Mouse (Mus musculus) cerebellum, adult 9-11 months (tissue): ENCODE measurements at regions not wholly inside any gene's neighbourhood (a gene's known extent, or its start where the extent isn't known, plus 50 kb on each side); places are given as distances from the start of the nearest gene placed in this dataset.
A peak's percentile ranks its signal among the peaks of the same experiment; 100 is the strongest.

Experiments
- DNase-seq: peaks from one replicate; pipeline ENCODE4 v3.0.0; 2022

- DNase-seq: peak; percentile 42
Observed at GRCm38 (mm10) chr4:9218380-9218779, 979.5 kb upstream of the Car8 start.

- DNase-seq: no peak
Observed at GRCm38 (mm10) chr4:9208606-9209005, 969.8 kb upstream of the Car8 start.

GRCm38 (mm10) chr4:9200012-9200411, 961.2 kb upstream of the Car8 start:
- DNase-seq: no peak

GRCm38 (mm10) chr4:9196435-9196834, 957.6 kb upstream of the Car8 start:
- no peak for DNase-seq

- no peak for DNase-seq
Observed at GRCm38 (mm10) chr4:9193121-9193520, 954.3 kb upstream of the Car8 start.

GRCm38 (mm10) chr4:9185156-9185875, 946.5 kb upstream of the Car8 start:
- peak; percentile 58 for DNase-seq

- peak; percentile 40 for DNase-seq
Observed at GRCm38 (mm10) chr4:9184451-9185121, 945.7 kb upstream of the Car8 start.

GRCm38 (mm10) chr4:9174365-9174764, 935.5 kb upstream of the Car8 start:
- DNase-seq: no peak

GRCm38 (mm10) chr4:9162374-9162773, 923.5 kb upstream of the Car8 start:
- no peak for DNase-seq

- no peak for DNase-seq
Observed at GRCm38 (mm10) chr4:9161814-9162133, 922.9 kb upstream of the Car8 start.

- no peak for DNase-seq
Observed at GRCm38 (mm10) chr4:9161068-9161813, 922.4 kb upstream of the Car8 start.

- no peak for DNase-seq
Observed at GRCm38 (mm10) chr4:9147732-9148131, 908.9 kb upstream of the Car8 start.

- DNase-seq: no peak
Observed at GRCm38 (mm10) chr4:9144226-9145215, 905.7 kb upstream of the Car8 start.

GRCm38 (mm10) chr4:9143087-9143486, 904.2 kb upstream of the Car8 start:
- no peak for DNase-seq

- DNase-seq: no peak
Observed at GRCm38 (mm10) chr4:9141946-9142683, 903.3 kb upstream of the Car8 start.

- peak; percentile 63 for DNase-seq
Observed at GRCm38 (mm10) chr4:9140691-9141090, 901.9 kb upstream of the Car8 start.

- DNase-seq: no peak
Observed at GRCm38 (mm10) chr4:9136657-9137056, 897.8 kb upstream of the Car8 start.

GRCm38 (mm10) chr4:9136188-9136569, 897.3 kb upstream of the Car8 start:
- peak; percentile 88 for DNase-seq

- peak; percentile 95 for DNase-seq
Observed at GRCm38 (mm10) chr4:9135481-9136187, 896.8 kb upstream of the Car8 start.

- DNase-seq: no peak
Observed at GRCm38 (mm10) chr4:9133695-9134094, 894.9 kb upstream of the Car8 start.

GRCm38 (mm10) chr4:9132982-9133625, 894.3 kb upstream of the Car8 start:
- peak; percentile 58 for DNase-seq
